Mouse (Mus musculus): ENCODE measurements around the gene Twnk.

Gene Twnk

DNA sequence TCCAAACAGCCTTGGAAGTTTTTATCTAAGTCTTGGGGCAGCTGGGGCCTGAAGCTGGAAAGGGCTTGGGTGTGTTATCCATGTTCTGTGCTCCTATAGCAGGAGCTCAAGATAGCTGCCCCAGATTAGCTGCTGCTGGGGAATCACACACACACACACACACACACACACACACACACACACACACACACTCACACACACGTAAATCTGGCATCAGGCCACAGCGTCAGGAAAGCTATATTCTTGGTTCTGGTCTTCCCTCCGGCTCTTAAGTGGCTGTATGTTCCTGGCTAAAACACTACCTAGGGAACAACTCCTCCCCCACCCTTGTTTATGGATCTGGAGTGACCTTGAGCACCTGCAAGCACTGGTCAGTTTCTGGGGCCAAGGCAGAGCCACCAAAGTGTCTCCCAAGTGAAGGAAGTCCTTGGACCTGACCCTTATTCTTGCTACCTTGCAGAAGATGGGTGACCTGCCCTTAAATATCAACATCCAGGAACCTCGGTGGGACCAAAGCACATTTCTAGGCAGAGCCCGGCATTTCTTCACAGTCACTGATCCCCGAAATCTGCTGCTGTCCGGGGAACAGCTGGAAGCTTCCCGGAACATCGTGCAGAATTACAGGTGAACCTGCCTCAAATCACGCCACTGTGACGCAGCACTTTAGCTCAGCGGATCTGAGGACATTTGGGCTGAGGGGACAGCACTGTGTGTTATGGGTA lies 43.3 kb downstream of the Twnk start:
- no peak for DNase-seq (ENCODE audit: low spot score in 2 of 2)

DNA sequence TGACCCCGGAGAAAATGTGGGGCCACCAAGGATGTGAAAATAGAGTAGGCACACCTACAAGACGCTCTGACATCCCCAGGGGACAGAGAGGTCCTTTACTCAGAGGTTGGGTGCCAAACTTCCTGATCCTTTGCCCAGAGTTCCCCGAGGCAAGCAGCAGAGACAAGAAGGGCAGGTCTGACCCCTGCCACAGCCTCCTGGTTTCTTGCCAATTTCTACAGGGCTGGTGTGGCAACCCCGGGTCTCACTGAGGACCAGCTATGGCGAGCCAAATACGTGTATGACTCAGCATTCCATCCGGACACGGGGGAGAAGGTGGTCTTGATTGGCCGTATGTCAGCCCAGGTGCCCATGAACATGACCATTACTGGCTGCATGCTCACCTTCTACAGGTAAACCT lies 44.1 kb downstream of the Twnk start:
- DNase-seq (ENCODE audit: low spot score in 2 of 2), result no peak

DNA sequence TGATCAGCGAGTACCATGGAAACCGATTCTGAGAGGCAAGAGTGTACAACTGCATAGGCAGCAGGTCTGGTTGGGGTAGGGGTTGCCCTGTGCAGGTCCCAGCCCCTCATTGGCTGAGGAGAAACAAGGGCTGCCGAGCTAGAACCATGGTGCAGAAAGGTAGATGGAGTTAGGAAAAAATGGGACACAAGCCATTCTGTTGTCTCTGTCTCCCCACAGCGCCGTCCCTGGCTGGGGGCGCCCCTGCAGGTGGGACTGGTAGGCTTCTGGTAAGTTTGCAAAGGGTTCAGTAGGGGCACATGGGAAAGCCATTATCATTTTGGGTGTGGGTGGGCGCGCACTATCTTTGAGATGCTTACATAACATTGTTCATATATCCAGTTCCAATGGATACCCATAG lies 48.0 kb downstream of the Twnk start:
- DNase-seq (ENCODE audit: low spot score in 2 of 2), result no peak

DNA sequence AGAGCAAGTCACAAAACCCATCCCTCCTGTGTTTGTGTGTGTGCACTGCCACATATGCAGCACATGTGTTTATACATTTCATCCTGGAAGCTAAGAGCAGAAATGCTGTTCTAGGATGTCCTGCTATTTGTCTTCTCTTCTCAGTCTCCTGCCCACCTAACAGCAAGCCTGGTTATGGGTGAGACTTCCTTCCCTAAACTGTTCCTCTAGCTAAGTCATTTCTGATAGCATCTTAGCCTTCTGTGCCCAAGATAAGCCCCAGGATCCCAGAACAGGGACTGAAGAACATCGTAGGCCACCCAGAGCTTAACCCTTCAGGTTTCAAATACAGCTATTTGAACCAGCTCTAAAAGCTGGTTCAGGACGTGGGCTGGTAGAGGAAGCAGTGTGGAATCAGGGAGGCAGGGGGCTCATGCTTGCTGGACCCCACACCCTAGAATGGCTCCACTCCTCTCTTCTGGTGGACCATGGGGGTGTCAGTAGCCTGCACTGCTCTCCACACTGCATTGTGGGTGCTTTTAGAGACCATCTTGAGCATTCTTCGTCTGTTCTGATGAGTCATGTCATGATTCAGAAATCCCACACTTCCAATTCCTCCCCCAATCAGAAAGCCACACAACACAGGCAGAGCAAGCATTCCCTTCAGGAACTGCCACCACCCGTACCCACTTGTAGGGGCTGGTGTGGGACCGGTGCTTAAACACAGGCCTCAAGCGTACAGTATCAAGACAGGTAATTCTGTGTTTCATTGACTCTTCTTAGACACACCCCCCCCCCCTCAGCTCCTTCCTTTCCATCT lies 49.6 kb downstream of the Twnk start:
- no peak for DNase-seq (ENCODE audit: low spot score in 2 of 2)

DNA sequence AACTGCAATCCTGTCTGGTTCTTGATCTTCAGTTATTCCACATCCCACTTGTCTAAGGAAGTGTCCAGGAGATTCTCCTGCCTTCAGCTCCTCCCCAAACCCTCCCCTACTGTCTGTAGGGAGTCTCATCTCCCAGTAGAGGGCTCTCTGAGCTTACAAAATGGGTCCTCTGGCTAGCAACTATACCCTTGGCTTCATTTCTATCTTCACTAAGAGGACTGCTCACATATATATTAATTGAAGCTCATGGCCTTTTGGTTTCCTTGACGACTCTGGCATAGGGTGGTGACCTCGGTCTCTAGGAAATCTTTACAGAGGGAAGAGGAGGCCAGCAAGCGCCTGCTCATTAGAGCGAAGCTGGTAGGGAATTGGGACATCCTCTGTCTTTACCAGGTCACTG lies 50.9 kb downstream of the Twnk start:
- peak in 1 of 2 experiments; percentile 67 for DNase-seq (ENCODE audit: low spot score in 2 of 2)

DNA sequence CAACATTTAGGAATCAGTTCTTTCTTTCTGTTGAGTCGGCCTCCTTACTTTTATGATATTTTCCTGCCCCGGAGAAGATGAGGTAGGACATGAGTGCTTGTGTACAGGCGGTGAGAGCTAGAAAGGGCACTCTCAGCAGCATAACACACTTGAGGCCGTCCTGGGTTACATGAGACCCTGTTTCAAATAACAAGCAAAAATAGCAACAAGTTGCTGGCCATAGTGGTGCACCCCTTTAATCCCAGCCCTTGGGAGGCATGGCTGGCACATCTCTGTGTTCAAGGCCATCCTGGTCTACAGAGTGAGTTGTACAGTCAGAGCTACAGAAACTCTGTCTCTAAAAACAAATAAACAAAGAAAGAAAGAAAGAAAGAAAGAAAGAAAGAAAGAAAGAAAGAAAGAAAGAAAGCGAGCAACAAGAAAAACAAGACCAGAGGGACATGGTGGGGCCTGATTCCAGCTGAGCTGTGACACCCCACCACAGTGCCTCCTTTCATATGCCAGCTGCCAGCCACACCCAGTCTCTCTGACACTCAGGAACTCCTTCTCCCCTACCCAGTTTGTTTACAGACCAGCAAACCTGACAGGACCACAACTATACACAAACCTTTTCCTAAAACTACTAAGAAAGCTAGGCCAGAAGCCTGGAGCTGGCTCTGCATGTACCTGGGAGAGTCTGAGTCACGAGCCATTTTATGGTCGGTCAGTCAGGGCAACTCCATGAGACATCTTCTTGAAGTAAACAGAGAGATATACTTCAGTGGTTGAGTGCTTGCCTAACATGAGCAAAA lies 51.6 kb downstream of the Twnk start:
- DNase-seq (ENCODE audit: low spot score in 2 of 2), result no peak

DNA sequence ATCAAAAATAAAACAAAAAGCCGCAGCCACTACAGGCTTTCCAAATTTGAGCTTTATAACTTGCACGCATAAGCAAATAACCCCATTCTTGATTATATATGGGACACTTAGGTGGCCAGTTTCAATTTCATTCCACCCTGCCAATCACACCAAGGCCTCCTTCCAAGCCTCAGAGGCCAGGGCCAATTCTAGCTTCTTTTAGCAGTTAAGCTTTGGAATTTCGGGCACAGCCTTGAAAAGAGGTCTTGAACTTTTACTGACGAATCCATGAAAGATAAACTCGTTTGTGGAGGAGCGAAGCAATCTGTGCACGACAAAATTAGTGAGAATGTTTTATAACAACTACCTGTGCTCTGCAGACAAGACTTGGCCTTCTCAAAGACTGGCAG lies 52.3 kb downstream of the Twnk start:
- no peak for DNase-seq (ENCODE audit: low spot score in 2 of 2)

DNA sequence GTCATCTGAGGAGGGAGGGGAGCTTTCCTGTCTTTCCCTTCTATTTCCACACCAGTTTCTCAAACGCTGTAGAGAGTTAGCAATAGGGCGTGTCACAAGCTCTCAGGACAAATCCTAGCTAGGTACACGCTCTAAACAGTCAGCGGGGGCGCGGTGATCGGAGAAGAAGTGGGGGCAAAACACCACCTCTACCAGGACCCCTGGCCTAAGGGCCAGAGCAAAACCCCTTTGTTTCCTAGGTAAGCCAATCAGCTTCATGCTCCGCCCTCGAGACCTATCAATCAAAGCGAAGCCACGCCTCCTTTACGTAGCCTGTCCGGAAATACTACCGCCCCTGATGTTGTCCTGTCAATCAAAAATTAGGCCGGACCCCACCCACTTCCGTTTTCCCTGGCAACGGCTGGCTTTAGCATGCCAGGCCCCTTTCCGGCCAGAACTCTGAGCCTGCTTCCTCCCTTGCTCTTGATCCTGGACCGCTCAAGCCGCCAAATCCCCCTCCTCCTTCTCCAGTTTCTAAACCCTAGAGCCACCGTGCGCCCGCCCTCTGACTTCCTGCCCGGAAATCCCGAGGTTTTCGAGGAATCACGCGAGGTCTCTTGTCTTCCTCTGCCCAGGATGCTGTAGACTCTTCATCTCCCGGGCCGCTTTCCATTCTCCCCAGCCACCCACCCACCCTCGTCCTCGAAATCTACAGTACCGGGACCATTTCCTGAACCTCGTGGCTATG lies 52.8 kb downstream of the Twnk start:
- peak; percentile 84 to 94 for DNase-seq (ENCODE audit: low spot score in 2 of 2)

DNA sequence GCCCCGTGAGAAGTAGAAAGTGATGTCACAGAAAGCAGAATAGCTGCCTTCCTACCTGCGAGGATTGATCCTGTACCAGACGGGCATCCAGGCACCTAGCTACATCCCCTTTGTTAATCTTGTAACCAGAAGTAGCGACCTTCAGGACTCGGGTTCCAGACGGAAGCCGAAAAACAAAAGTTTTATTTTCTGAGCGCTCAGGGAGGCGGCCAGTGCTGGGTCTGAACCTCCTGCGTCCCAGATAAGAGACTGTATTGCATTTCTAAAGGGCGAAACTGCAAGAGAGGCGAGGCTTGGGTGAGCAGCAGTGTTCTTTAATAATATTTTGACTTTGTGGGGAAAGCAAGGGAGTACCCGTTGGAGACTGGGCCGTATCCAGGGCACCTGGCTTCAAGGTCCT lies 53.4 kb downstream of the Twnk start:
- DNase-seq (ENCODE audit: low spot score in 2 of 2), result no peak

Data from left cerebral cortex, adult 9 months (tissue).